Mouse (Mus musculus) hindlimb bud, embryonic 11.5 days (tissue): ENCODE results near the gene Edf1.
A peak's percentile ranks its signal among the peaks of the same experiment; 100 is the strongest.
"Not testable (repeated sequence)": the region's sequence is repeated elsewhere in the genome, so short reads cannot be mapped to it uniquely, and the experiment has no call there.

Experiments used
- DNase-seq: peaks from one replicate; pipeline ENCODE4 v3.0.0-alpha.2; 2012; ENCODE audit warnings: low read depth, low spot score; ENCODE audit errors: extremely low spot score

The Edf1 gene

DNA sequence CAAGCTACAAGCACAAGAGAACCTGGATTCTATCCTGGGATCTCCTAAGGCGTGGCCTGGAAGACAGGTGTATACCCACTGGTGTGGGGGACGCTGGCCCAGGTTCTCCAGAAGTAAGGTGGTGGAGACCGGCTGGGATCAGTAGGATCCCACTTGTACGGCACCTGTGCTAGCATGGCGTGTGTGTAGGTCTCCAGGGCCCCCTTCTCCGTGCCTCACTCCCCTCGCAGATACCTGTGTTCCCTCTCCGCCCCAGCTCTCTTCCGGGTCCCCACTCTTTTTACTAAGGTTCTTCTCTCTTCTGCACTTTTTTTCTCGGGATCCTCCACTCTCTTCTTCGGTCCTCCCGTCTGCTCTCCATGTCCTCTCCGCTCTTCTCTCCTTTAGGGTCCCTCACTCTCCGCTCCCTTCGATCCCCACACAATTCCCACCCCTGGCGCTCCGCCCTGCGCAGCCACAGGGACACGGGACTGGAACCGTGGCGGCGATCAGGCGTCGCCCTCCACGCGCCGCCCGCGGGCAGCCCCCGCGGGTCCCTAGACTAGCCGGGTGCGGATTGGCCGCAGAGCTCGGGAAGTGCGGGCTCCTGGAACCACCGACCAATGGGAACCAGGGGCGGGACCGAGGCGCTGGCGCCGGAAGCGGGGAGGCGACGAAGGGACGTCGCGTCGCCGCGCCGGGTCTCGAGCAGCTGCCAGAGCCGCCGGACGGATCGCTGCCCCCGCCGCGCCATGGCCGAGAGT is at the start of gene Edf1:
Gene Edf1, plus strand, starts transcription at position 627 of the 743 bp plus-strand sequence.
- DNase-seq = peak; percentile 49

DNA sequence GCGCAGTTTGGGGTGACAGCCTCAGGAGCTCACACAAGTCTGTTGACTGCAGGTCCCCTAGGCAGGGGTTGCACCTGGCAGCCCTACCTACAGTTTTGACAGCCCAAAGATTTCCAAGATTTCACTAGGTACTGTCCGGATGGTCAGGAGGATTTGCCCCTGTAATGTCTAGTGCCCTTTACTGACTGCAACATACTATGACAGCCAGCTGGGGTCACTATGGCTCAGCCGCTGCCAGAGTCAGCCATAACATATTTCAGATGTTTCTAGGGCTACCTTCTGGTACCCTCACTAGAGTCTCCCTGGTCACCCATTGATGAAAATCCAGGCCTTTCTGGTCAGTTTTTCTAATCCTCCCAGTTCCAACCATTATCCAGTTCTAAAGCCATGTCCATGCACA is 47.7 kb upstream of the Edf1 start:
- no peak for DNase-seq

GRCm38 (mm10) chr2:25526510-25527302 is 30.9 kb upstream of the Edf1 start:
- DNase-seq = no peak

DNA sequence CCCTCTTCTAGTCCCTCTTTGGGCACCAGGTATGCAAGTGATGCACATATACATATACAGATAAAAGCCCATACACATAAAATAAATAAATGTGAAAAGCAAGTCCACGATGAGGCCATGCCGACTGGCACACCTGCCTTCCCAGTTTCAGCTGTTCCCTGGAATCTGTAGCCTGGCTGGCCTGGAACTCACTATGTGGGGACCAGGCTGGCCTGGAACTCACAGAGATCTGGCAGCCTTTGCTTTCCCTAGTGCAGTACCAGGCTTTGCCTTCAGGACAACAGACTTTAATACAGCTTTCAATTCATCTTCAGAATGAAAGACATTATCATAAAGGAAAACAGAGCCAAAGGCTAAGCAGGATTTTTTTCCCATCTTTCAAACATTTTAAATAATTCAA is 23.9 kb upstream of the Edf1 start:
- DNase-seq = no peak

GRCm38 (mm10) chr2:25534178-25534865 is 23.3 kb upstream of the Edf1 start:
- DNase-seq = no peak

DNA sequence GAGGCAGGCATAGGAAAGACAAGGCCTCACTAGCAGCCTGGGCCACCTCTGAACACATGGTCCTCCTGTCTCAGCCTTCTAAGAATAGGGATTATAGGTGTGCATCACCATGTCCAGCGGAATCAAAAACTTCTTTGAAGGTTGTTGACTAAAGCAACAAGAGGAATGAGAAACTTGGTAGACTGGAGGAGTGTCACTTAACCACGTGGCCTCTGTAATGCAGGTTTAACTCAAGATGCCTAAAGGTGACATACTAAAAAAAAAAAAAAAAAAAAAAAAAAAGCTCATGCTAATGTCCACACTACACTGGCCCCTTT is 22.8 kb upstream of the Edf1 start:
- DNase-seq = no peak

DNA sequence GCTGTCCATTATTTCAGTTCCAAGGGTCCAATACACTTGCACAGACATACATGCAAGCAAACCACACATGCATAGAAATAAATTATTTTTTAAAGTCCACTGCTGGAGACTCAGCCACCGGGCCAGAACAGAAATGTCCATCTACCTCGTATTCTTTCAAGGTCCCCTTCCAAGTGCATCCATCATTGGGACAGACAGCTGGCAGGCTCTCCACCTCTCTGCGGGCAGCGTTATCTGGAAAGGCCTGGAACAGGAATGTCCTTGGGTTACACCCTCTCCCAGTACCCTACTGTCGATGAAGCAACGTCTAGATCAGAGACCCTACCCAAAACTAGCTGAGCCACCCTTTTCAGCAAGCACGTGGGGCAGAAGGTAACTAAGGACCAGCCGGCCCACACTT is 21.1 kb upstream of the Edf1 start:
- DNase-seq = no peak

- DNase-seq = no peak
These were observed 17.1 kb upstream of the Edf1 start for GRCm38 (mm10) chr2:25540541-25540948.

DNA sequence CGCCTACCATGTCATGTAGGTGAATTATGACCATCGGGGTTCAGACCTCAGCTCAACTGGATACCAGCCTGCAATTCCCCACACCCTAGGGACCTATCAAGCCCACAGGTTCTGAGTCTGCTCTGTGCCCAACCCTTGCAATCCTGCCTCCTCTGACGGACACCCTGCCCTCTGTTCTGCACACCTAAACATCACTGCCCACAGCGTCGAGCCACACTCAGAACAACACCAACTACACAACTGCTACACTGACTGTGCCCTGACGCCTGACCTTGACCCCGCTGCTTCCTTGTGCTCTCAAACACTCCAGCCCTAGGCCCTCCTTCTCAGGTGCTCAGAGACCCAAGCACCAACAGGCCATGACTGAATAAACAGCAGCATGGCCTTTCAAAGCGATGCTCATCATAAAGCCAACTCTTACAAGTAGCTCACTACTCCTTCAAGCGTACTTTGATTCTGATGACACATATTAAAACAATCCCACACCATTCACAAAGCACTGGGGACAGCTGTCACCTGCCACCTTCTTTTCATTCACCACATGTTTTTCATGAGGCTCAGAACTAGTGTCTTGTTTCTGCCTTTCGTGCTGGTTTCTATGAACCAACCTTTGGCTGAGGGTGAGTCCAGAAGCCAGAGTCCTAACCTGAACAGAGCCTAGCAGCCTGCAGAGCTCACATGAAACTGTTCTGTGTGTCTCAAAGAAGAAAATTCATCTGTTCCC is 15.8 kb upstream of the Edf1 start:
- no peak for DNase-seq

- no peak for DNase-seq
These were observed 11.4 kb upstream of the Edf1 start for GRCm38 (mm10) chr2:25545996-25546810.

DNA sequence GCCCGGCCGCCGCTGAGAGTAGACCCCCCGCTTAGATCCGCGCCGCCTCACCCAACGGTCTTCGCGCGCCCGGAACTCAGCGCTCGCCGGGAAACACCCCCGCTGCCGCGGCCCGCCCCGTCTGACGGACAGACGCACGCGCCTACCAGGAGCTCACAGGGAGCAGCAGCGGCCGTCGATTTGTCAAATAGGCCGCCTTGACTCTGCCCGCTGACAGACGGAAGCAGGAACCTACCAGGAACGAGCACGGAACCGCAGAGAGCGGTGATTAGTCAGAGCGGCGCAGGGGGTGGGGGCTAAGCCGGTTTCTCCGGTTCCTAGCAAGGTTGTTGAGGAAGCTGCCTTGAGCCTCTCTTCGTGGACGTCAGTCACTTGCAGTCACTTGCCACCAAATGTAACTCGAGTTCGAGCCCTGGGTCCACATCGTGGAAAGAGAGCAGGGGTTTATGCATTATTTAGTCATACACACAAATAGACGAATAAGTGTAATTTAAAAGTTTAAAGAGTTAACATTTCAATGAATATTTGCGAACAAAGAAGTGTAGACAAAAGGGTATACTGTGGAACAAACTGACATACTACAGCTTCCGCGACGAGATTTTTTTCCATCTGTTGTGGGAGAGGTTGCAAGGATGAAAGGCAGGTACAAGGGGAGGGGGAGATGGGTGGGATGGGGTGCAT is 10.7 kb upstream of the Edf1 start, which contains the start of gene Traf2:
Gene Traf2, minus strand, starts transcription at position 130 of the 681 bp plus-strand sequence.
- peak; percentile 96 for DNase-seq

- DNase-seq = no peak
These were observed 8.3 kb upstream of the Edf1 start for GRCm38 (mm10) chr2:25549021-25549991.

DNA sequence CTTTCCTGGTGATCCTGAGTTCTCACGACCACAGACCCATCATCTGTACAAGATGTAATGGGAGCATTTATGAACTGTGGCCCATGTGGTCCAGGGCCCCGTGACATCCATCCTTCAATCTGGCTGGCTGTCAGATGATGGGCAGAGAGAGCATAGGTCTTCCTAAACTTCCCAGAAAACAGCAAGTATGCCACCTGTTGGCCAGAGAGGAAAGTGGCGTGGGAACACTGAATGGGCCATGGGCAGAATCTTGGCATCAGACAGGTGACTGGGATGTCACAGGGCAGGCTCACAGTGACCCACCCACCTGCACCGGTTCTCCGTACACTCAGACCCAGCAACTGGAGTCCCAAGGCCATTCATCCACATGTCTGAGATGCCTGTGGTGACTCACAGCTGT is 6.5 kb upstream of the Edf1 start:
- DNase-seq = no peak

DNA sequence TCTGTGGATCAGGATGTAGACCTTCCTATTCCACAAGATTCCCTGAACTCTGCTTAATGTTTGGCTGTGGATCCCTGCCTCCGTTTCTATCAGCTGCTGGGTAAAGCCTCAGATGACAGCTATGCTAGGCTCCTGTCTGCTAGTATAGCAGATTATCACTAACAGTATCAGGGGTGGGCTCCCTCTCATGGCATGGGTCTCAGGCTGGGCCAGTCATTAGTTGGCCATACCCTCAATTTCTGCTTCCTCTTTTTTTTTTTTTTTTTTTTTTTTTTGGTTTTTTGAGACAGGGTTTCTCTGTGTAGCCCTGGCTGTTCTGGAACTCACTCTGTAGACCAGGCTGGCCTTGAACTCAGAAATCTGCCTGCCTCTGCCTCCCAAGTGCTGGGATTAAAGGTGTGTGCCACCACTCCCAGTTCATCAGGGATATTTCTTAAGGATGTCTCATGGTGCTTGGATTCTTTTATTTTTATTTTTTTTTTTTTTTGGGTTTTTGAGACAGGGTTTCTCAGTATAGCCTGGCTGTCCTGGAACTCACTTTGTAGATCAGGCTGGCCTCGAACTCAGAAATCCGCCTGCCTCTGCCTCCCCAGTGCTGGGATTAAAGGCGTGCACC is 4.4 kb upstream of the Edf1 start:
- DNase-seq = not testable (repeated sequence)

GRCm38 (mm10) chr2:25555479-25555878 is 2.2 kb upstream of the Edf1 start:
- DNase-seq = not testable (repeated sequence)

DNA sequence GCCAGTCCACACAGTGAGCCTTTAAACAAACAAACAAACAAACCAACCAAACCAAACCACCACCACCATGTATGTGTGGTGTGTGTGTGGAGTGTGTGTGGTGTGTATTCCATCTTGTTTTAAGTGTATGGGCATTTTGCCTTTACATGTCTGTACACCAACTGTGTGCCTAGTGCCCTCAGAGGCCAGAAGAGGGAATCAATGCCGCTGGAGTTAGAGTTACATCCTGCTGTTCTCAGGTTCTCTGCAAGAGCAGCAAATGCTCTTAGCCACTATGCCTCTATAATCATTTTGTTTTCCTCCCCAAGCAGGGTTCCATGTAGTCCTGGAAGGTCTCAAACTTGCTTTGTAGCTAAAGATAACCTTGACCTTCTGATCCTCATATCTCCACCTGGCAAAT is 1.4 kb upstream of the Edf1 start:
- DNase-seq = no peak

DNA sequence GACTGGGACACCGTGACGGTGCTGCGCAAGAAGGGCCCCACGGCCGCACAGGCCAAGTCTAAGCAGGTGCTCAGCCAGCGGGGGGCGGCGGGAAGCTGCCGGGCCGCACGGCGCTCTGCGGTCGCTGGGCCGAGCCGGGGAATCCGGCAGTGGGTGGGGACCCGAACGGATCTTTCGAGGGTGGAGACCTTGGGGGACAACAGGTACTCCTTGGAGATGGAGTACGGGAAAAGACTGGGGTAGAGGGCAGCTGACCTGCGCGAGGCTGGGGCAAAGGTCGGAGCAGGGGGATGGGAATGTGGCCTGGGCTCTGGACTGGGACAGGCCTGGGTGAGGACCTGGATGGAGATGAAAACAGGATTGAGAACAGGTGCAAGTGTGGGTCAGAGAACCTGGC is 315 bp downstream of the Edf1 start:
- no peak for DNase-seq

DNA sequence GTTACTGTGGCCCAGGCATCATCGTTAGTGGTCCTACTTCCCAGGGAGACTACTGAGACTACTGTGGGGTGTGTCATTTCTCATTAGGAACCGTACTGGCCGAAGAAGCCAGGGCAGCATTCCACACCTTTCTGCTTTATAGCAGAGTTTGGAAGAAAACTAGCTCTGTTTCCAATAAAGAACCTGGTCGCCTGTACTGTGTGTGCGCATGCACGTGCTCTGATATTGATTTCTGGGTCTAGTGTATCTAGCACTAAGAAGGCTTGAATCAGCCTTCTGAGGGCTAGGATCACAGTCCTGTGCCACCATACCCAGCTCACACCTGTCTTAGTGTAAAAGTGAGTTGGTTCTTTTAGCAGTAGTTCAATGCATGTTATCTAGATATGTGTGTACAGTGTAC is 1.1 kb downstream of the Edf1 start:
- no peak for DNase-seq
